Mouse (Mus musculus): Measurements from ENCODE around the gene Tmem63b. TPM values are rescaled to one million over a fixed set of nuclear protein-coding genes. Genes with fewer than 3 reads are reported as not detected.

Gene Tmem63b
- total RNA-seq, 1 experiment, result 89.1 TPM

DNA sequence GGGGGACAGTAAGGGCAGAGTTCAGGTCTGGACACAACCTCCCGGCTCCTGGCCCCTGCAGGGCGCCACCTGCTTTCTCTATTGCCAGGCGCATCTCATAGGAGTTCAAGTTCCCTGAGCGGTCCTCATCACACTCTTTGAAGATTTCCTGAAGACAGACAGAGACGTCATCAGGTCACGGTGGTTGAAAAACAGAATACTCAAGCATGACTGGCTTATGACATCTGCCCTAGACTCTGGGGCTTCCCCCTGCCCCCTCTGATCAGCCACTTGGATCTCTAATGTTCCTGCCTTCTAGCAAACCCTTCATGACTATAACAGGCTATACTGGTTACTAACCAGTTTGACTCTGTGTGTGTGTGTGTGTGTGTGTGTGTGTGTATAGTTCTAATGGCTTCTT is 54.8 kb downstream of the Tmem63b start:
- no peak overlapping the region for H3K27ac ChIP-seq (ENCODE audit: insufficient read depth, low read depth, low read length, poor library complexity, severe bottlenecking)
- H3K9ac ChIP-seq (ENCODE audit: insufficient read depth, low read depth, low read length, poor library complexity, severe bottlenecking), result no peak overlapping the region
- TF ChIP-seq ZC3H11A (IDR thresholded peaks at IDR 0.05; ENCODE audit: borderline replicate concordance, low read depth, low read length), result no peak
- no peak for TF ChIP-seq HCFC1 (IDR thresholded peaks at IDR 0.05; ENCODE audit: borderline replicate concordance, insufficient read depth, low read length)
- no peak for TF ChIP-seq ZNF384 (IDR thresholded peaks at IDR 0.05; ENCODE audit: low read depth, low read length)
- no peak for TF ChIP-seq CHD2 (IDR thresholded peaks at IDR 0.05; ENCODE audit: low read depth, low read length)
- no peak for TF ChIP-seq MAFK (IDR thresholded peaks at IDR 0.05; ENCODE audit: insufficient read depth, low read depth, low read length)
- no peak for DNase-seq (ENCODE audit: low read depth, low spot score)
- no peaks in the 10 kb centered on the region for H3K36me3 ChIP-seq (ENCODE audit: control insufficient read depth, insufficient read depth, low read length, poor library complexity, severe bottlenecking)
- in situ Hi-C loops (cut with MboI; ENCODE audit: low sequenced_read_pairs in 2 of 2, unreplicated experiment in 2 of 2), result no loop called here
- no peak overlapping the region for H3K4me3 ChIP-seq (ENCODE audit: insufficient read depth in 1 of 2, low read depth in 1 of 2, low read length in 2 of 2, poor library complexity in 1 of 2, severe bottlenecking in 1 of 2)
- peaks cover 12 to 36% of the 10 kb centered on the region in 2 experiments for H3K4me1 ChIP-seq (ENCODE audit: control insufficient read depth in 2 of 2, insufficient read depth in 2 of 2, low read length in 2 of 2, poor library complexity in 1 of 2)
- no peaks in the 10 kb centered on the region for H3K9me3 ChIP-seq (ENCODE audit: control insufficient read depth, insufficient read depth, low read depth, low read length)

DNA sequence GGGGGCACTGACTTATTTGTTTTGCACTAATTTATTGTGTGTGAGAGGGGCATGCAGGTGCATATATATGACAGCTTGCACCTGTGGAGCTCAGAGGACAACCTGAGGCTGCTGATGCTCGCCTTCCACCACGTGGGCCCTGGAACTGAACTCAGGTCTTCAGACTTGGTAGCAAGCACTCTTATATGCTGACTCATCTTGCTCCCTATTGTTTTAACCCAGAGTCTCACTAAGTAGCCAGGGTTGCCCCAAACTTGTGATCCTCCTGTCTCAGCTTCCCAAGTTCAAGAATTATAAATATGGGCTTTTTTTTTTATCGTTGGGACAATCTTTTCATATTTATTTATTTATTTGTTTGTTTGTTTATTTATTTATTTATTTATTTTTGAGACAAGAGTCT is 55.7 kb downstream of the Tmem63b start:
- no peaks in the 10 kb centered on the region for H3K9me3 ChIP-seq (ENCODE audit: control insufficient read depth, insufficient read depth, low read depth, low read length)
- DNase-seq (ENCODE audit: low read depth, low spot score), result no peak
- H3K4me3 ChIP-seq (ENCODE audit: insufficient read depth in 1 of 2, low read depth in 1 of 2, low read length in 2 of 2, poor library complexity in 1 of 2, severe bottlenecking in 1 of 2), result 0 out of 4 replicates have a peak overlapping the region, but pooled peaks have one; percentile 47 to 48
- H3K27ac ChIP-seq (ENCODE audit: insufficient read depth, low read depth, low read length, poor library complexity, severe bottlenecking), result peak overlapping the region; percentile 81; the same call in 1 of the 2 replicates
- H3K9ac ChIP-seq (ENCODE audit: insufficient read depth, low read depth, low read length, poor library complexity, severe bottlenecking), result no peak overlapping the region
- H3K4me1 ChIP-seq (ENCODE audit: control insufficient read depth in 2 of 2, insufficient read depth in 2 of 2, low read length in 2 of 2, poor library complexity in 1 of 2), result peaks cover 12 to 39% of the 10 kb centered on the region in 2 experiments
- TF ChIP-seq HCFC1 (IDR thresholded peaks at IDR 0.05; ENCODE audit: borderline replicate concordance, insufficient read depth, low read length) (no peak), MAFK (IDR thresholded peaks at IDR 0.05; ENCODE audit: insufficient read depth, low read depth, low read length) (peak; percentile 83)
- in situ Hi-C loops (cut with MboI; ENCODE audit: low sequenced_read_pairs in 2 of 2, unreplicated experiment in 2 of 2), result no loop called here
- H3K36me3 ChIP-seq (ENCODE audit: control insufficient read depth, insufficient read depth, low read length, poor library complexity, severe bottlenecking), result no peaks in the 10 kb centered on the region

DNA sequence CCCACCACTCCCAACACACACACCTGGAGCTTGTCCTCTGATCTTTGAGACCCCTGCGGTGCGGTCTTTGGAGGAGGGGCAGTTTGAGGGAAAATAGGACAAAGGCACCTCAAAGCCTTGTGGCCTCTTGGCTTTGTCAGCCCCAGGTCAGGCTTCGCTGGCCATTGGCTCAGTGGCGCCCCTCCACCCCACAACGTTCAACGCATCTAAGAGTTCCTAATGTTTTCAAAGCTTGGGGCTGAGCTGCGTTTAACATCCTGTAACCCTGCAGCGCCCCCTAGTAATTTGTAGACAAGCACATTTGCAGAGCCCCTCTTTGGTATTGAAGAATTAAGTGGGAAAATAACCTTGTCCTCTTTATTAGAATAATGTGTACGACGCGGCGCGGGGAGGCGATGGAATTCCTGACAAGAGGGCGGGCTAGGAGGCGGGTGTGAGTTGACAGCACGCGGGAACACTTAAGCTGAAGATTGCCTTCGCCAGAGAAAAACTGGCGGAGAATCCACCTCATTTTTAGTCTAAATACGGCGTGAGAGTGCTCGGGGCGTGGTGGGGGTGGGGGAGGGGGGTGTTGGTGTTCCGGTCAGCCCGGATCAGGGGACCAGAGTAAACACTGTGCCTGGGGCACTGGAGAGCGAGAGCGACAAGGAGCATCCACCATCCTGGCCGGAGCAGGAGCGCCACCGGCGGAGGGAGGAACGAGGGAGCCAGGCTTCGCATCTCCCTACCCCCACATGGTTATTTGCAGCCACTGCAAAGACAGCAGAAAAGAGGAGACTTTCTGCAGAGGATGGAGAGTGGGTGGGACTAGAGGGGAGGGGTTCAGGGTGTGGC is 56.6 kb downstream of the Tmem63b start:
- DNase-seq (ENCODE audit: low read depth, low spot score), result peak; percentile 78
- peak overlapping the region; percentile 81 for H3K27ac ChIP-seq (ENCODE audit: insufficient read depth, low read depth, low read length, poor library complexity, severe bottlenecking)
- TF ChIP-seq ZNF384 (IDR thresholded peaks at IDR 0.05; ENCODE audit: low read depth, low read length), result no peak
- TF ChIP-seq MAFK (IDR thresholded peaks at IDR 0.05; ENCODE audit: insufficient read depth, low read depth, low read length), result 0 out of 2 replicates have a peak, but pooled peaks have one; percentile 14
- TF ChIP-seq ZC3H11A (IDR thresholded peaks at IDR 0.05; ENCODE audit: borderline replicate concordance, low read depth, low read length), result peak; percentile 31; the same call in 1 of the 2 replicates
- no peak for TF ChIP-seq CHD2 (IDR thresholded peaks at IDR 0.05; ENCODE audit: low read depth, low read length)
- TF ChIP-seq HCFC1 (IDR thresholded peaks at IDR 0.05; ENCODE audit: borderline replicate concordance, insufficient read depth, low read length), result no peak
- no peaks in the 10 kb centered on the region for H3K9me3 ChIP-seq (ENCODE audit: control insufficient read depth, insufficient read depth, low read depth, low read length)
- peak overlapping the region; percentile 49; the same call in 1 of the 2 replicates for H3K9ac ChIP-seq (ENCODE audit: insufficient read depth, low read depth, low read length, poor library complexity, severe bottlenecking)
- in situ Hi-C loops (cut with MboI; ENCODE audit: low sequenced_read_pairs in 2 of 2, unreplicated experiment in 2 of 2), result loop anchor here in 1 of 2 experiments (5.0 kb wide), 1 partner anchor 43 kb away; no protein-coding TSS in a partner anchor
- H3K4me1 ChIP-seq (ENCODE audit: control insufficient read depth in 2 of 2, insufficient read depth in 2 of 2, low read length in 2 of 2, poor library complexity in 1 of 2), result peaks cover 10 to 37% of the 10 kb centered on the region in 2 experiments
- peak overlapping the region; percentile 47 to 48 for H3K4me3 ChIP-seq (ENCODE audit: insufficient read depth in 1 of 2, low read depth in 1 of 2, low read length in 2 of 2, poor library complexity in 1 of 2, severe bottlenecking in 1 of 2)
- H3K36me3 ChIP-seq (ENCODE audit: control insufficient read depth, insufficient read depth, low read length, poor library complexity, severe bottlenecking), result no peaks in the 10 kb centered on the region

DNA sequence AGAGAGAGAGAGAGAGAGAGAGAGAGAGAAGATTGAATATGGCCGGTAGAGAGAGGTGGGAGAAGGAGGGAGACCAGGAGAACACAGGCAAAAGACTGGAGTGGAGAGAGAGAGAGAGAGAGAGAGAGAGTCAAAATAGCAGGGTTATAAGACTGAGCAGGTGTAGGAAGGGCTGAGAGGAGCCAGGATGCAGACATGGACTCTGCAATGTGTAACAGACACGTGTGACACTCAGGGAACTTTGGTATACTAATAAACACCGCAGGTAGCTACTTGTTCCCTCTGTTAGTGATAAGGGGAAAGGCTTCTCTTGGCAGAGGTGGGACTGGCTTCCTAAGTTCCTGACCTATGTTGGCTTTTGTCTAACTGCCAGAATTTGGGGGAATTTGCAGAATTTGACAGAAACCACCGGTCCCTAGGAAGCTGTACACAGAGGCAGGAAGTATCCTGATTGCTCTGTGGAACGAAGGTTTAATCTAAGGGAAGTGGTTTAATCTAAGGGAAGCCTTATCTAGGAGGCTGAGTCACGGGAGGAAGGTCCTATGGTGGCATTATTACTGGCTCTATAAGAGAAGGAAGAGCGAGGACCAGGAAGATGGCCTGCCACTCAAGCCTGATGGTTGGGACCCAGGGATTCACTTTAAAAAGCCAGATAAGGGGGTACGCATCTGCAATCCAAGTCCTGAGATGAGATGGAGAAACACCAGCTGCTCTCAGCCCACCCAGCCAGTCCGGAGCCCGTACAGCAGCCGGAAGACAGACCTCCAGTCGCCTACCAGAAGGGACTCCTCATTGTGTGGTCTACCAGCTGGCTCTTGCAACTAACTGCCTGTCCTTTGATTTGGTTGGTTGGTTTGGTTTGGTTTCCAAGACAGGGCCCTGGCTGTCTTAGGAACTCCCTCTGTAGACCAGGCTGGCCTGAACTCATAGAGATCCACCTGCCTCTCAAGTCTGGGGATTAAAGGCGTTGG is 57.5 kb downstream of the Tmem63b start:
- peak overlapping the region; percentile 10 to 48; a peak in 1 of 4 replicates for H3K4me3 ChIP-seq (ENCODE audit: insufficient read depth in 1 of 2, low read depth in 1 of 2, low read length in 2 of 2, poor library complexity in 1 of 2, severe bottlenecking in 1 of 2)
- H3K27ac ChIP-seq (ENCODE audit: insufficient read depth, low read depth, low read length, poor library complexity, severe bottlenecking), result peak overlapping the region; percentile 81
- DNase-seq (ENCODE audit: low read depth, low spot score), result no peak
- peak overlapping the region; percentile 49; the same call in 1 of the 2 replicates for H3K9ac ChIP-seq (ENCODE audit: insufficient read depth, low read depth, low read length, poor library complexity, severe bottlenecking)
- no peaks in the 10 kb centered on the region for H3K9me3 ChIP-seq (ENCODE audit: control insufficient read depth, insufficient read depth, low read depth, low read length)
- no peaks in the 10 kb centered on the region for H3K36me3 ChIP-seq (ENCODE audit: control insufficient read depth, insufficient read depth, low read length, poor library complexity, severe bottlenecking)
- no peak for TF ChIP-seq ZC3H11A (IDR thresholded peaks at IDR 0.05; ENCODE audit: borderline replicate concordance, low read depth, low read length)
- 0 out of 2 replicates have a peak, but pooled peaks have one; percentile 30 for TF ChIP-seq CHD2 (IDR thresholded peaks at IDR 0.05; ENCODE audit: low read depth, low read length)
- H3K4me1 ChIP-seq (ENCODE audit: control insufficient read depth in 2 of 2, insufficient read depth in 2 of 2, low read length in 2 of 2, poor library complexity in 1 of 2), result peaks cover 6 to 38% of the 10 kb centered on the region in 2 experiments
- in situ Hi-C loops (cut with MboI; ENCODE audit: low sequenced_read_pairs in 2 of 2, unreplicated experiment in 2 of 2), result loop anchor here in 1 of 2 experiments (5.0 kb wide), 1 partner anchor 42 kb away; no protein-coding TSS in a partner anchor

Measured in ES-E14 (cell line).